Mouse (Mus musculus) retina, postnatal 7 days (tissue): ENCODE data around the gene Amfr.

Experiments used
- DNase-seq: peaks from one replicate; pipeline ENCODE4 v3.0.0-alpha.2; 2012; ENCODE audit warnings: low read depth, low spot score

Gene Amfr

GRCm38 (mm10) chr8:93981679-93982215 is 30.9 kb downstream of the Amfr start:
- DNase-seq = no peak

- no peak for DNase-seq
These were observed 32.5 kb downstream of the Amfr start for GRCm38 (mm10) chr8:93980141-93980540.

GRCm38 (mm10) chr8:93976446-93977211 is 36.0 kb downstream of the Amfr start:
- no peak for DNase-seq

GRCm38 (mm10) chr8:93975358-93975757 is 37.3 kb downstream of the Amfr start:
- DNase-seq = no peak

GRCm38 (mm10) chr8:93974602-93975186 is 37.9 kb downstream of the Amfr start:
- no peak for DNase-seq

- no peak for DNase-seq
These were observed 38.7 kb downstream of the Amfr start for GRCm38 (mm10) chr8:93973831-93974375.

GRCm38 (mm10) chr8:93972971-93973734 is 39.5 kb downstream of the Amfr start:
- DNase-seq = no peak

GRCm38 (mm10) chr8:93972211-93972610 is 40.4 kb downstream of the Amfr start:
- DNase-seq = no peak

- no peak for DNase-seq
These were observed 41.2 kb downstream of the Amfr start for GRCm38 (mm10) chr8:93971451-93971850.

- DNase-seq = no peak
These were observed 42.9 kb downstream of the Amfr start for GRCm38 (mm10) chr8:93969626-93970340.

- no peak for DNase-seq
These were observed 44.3 kb downstream of the Amfr start for GRCm38 (mm10) chr8:93968293-93968692.

GRCm38 (mm10) chr8:93960909-93961308 is 51.7 kb downstream of the Amfr start:
- no peak for DNase-seq

- DNase-seq = no peak
These were observed 54.2 kb downstream of the Amfr start for GRCm38 (mm10) chr8:93958402-93958801.

GRCm38 (mm10) chr8:93952511-93952910 is 60.1 kb downstream of the Amfr start:
- no peak for DNase-seq

GRCm38 (mm10) chr8:93950133-93950532 is 62.5 kb downstream of the Amfr start:
- no peak for DNase-seq

GRCm38 (mm10) chr8:93946397-93946796 is 66.2 kb downstream of the Amfr start:
- no peak for DNase-seq

GRCm38 (mm10) chr8:93945781-93946180 is 66.9 kb downstream of the Amfr start:
- no peak for DNase-seq

GRCm38 (mm10) chr8:93941636-93942054 is 71.0 kb downstream of the Amfr start:
- DNase-seq = no peak

GRCm38 (mm10) chr8:93940542-93941423 is 71.9 kb downstream of the Amfr start:
- no peak for DNase-seq

GRCm38 (mm10) chr8:93938193-93938592 is 74.4 kb downstream of the Amfr start:
- DNase-seq = no peak
